Mouse (Mus musculus) kidney, adult 11 months (tissue): ENCODE results near the gene Tmem251.
A peak's percentile ranks its signal among the peaks of the same experiment; 100 is the strongest.

Experiments
- DNase-seq: peaks from one replicate; pipeline ENCODE4 v3.0.0; 2022

Tmem251 gene

DNA sequence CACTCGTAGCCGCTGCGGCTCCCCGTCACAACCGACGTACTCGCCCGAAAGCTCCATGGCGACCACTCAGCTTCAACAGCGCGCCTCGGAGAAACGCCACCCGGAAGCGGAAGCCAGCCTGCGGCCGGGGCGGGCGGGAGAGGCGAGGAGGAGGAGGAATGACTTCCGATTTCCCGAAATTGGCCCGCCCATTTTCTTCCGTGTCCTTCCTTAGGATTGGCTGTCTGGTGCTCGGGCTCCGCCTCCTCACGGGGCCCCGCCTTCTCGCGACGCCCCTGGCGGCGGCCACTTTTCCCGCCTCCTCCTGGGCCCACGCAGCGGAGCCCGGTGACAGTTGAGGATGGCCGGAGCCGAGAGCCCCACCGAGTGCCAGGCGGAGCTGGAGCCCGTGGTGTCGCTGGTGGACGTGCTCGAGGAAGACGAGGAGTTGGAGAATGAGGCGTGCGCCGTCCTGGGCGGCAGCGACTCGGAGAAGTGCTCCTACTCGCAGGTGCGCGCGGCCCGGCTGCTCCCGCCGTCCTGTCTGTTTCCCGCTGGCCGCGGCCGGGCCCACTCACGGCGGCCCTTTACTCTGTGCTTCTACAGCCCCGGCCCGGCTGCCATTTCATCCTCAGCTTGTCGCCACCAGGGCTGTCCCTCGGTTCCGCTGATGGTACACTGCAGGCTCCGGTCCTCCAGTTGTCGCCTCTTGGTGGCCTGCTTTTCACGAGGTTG, 14.3 kb downstream of the Tmem251 start, which contains the start of the genes Gm28051, Gon7 and Ubr7:
Gene Gm28051, minus strand, starts transcription at position 77 of the 714 bp plus-strand sequence.
Gene Gon7, minus strand, starts transcription at position 115 of the 714 bp plus-strand sequence.
Gene Ubr7, plus strand, starts transcription at position 279 of the 714 bp plus-strand sequence.
- peak; percentile 96 for DNase-seq

DNA sequence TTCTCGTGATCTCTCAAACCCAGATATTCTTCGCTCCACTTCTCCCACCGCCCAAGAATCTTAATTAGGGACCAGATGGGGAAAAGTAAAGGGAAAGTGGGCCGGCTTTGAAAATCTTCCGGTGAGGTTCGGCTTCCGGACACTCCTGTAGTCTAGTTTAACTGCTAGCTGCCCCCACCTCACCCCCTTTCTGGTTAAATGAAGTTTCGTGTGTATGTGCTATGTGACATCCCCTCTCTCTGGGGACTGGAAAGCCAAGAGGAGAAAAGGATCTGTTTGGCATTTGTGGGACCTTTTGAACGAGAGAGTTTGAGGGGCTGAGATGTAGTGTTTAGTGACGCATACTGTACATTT, 14.8 kb downstream of the Tmem251 start, which contains the start of gene Gm20604:
Gene Gm20604, minus strand, starts transcription at position 270 of the 354 bp plus-strand sequence.
- DNase-seq: no peak

- DNase-seq: no peak
Measured at GRCm38 (mm10) chr12:102758936-102759335, 15.4 kb downstream of the Tmem251 start.

DNA sequence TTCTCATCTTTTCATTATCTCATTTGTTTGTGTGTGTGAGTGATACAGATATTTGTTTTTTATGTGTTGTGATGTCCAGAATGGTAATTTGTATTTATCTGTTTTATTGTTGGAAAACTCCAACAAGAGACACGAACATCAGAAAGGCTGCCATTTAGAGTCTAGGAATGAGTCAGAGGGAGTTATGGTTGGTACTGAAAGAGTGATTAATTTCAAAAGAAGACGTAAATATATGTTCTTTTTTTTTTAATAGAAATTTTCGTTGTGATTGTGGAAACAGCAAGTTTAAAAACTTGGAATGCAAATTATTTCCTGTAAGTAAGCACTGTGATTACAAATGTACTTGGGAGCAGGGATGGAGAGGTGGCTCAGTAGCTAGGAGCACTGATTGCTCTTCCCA, 18.1 kb downstream of the Tmem251 start:
- DNase-seq: no peak

DNA sequence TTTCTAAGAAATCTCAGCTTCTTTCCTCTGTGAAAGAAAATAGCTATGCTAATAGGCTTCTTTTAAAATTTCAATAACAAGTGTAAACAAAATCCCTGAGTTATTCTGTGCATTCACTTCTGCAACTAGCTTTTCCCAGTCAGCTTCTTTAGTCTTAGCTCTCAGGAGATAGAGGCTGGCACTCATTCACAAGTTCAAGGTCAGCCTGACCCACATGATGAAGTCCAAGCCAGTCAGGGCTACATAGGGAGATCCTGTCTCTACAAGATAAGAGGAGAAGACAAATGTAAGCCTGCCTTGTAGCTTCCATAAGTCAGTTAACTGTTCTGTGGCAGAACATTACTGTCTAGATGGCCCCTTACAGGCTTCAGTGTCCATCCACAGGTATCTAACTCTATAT, 20.1 kb downstream of the Tmem251 start:
- DNase-seq: no peak

DNA sequence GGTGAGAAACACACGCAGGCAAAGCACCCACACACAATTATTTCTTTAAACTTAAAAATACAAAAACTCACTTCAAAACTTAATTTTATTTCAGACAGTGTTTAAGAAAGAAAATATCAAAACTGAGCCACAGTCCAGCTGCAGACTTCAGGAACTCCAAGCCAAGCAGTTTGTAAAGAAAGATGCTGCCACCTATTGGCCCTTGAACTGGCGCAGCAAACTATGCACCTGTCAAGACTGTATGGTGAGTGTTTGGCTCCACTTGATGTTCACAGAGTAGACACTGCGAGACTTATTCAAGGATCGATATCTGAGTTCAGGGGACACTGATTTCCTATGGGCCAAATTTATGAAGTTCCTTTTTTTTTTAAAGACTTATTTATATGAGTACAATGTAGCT, 25.4 kb downstream of the Tmem251 start:
- no peak for DNase-seq

DNA sequence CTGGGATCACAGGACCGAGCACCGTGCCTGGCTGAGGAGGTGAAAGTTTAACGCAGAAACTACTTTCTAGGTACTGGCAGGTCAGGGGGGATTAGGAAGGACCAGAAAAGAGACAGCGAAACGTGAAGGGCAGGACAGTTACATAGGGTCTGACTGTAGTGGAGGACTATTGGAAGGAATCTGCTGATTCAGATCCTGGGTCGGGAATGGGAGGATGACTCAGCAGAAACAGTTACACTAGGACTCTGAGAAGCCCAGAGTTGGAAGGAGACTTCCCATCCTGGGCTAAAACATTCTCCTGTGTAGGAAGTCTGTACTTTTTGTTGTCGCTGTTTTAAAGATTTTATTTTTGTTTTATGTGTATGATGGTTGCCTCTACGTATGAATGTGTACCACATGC, 28.0 kb downstream of the Tmem251 start:
- DNase-seq: no peak

GRCm38 (mm10) chr12:102772676-102773075, 29.1 kb downstream of the Tmem251 start:
- DNase-seq: no peak

GRCm38 (mm10) chr12:102776035-102776434, 32.5 kb downstream of the Tmem251 start:
- no peak for DNase-seq

DNA sequence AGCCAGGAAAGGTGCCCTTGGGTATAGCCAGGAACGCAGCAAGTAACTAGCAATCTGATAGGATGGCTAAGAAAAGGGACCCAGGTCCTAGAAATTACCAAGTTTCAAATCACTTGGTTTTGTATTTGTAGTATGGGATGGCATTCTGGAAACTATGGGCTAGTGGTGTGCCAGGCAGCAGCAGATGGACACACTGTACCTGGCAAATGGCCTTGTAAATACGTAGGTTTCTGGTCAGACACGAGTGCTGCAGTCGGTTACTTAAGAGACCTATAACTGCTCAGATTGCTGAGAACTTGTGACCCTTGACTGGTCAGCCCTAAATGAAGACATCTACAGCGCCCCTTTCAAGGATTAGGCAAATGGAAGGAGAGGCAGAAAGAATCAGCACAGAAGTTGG, 34.6 kb downstream of the Tmem251 start:
- DNase-seq: no peak

DNA sequence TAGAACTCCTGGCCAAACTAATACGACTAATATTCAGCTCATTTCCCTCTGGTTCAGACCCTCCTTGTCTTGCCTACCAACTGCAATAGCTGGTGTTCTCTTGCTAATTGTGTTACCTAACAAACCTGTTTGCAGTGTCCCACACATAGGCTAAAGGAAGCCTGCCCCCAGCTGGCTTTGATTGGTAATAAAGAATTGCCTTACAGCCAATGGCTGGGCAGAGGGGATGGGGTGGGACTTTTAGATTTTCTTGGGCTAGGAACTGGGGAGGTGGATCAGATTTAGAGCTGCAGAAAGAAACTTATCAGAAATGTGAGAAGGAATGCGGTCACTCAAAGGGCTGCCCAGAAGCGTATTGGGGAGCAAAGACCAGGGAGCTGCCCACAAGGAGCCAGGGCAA, 35.9 kb downstream of the Tmem251 start:
- no peak for DNase-seq

DNA sequence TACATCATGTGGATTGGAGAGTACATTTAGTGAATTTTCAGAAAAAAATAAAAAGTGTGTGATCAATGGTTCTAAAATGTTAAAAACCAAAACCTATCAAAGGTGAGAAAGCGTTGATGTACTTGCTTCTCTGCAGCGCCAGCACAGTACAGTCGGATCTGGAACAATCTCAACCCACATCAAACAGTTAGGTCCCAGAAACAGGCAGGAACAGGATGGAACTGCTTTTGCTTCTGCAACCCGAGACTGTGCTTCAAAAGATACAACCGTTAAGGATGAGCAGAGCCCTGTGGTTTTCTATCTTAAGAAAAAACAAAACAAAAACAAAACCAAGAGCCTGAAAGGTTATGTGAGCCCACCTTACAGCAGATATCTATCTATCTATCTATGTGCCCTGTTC, 39.3 kb downstream of the Tmem251 start:
- no peak for DNase-seq

GRCm38 (mm10) chr12:102784899-102785592, 41.5 kb downstream of the Tmem251 start:
- no peak for DNase-seq

DNA sequence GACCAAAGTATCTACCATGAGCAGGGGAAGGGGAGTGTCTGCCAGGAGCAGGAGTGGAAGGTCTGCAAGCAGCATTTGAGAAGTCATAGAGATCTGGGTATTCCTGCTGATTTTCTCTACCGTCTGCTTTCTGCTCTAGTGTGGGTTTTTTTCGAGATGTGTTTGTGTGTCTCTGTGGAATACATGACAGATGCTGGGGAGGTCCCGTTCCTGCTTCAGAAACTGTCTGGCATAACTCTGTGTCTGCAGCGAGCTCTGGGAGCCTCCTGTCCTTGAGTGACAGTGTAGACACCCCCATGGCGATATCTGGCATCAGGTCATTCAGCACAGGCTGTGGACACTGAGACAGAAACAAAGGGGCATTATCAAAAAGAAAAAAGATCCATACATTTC, 42.0 kb downstream of the Tmem251 start:
- DNase-seq: no peak

- no peak for DNase-seq
Measured at GRCm38 (mm10) chr12:102787927-102788326, 44.4 kb downstream of the Tmem251 start.
